20 mouse cellular contexts compared by ENCODE assay signal in the genomic region with DNA sequence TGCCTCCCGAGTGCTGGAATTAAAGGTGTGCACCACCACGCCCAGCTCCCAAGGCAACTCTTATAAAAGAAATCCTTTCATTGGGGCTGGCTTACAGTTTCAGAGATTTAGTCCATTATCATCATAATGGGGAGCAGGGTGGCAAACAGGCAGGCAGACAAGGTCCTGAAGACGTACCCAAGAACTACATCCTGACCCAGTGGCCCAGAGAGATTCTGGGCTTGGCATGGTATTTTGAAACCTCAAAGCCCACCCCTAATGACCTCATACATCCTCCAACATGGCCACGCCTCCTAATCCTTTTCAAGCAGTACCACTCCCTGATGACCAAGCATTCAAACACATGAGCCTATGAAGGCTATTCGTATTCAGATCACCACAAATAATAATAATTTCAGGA.
DNase-seq lines count a peak whose midpoint lies in the region; TF ChIP-seq lines count a peak whose summit lies in the region.
"Had no signal": no experiment of that assay in that cellular context is flagged by ENCODE, and none has a peak within 500 bp of the region (broad histone marks: within the 10 kb centered on the region; RNA-seq: fewer than 3 reads in every experiment).

No protein-coding gene starts in this region.

- no peaks in the 10 kb centered on the region for H3K27me3 ChIP-seq in ES-Bruce4 (ENCODE audit: control insufficient read depth, insufficient read depth, low read length, poor library complexity, severe bottlenecking)

- peak; percentile 37; the same call in 1 of the 2 replicates for TF ChIP-seq EP300 in ES-Bruce4 (IDR thresholded peaks at IDR 0.05; ENCODE audit: insufficient read depth, low read depth, low read length)

- no peak for TF ChIP-seq POLR2A in ES-Bruce4 (IDR thresholded peaks at IDR 0.05; ENCODE audit: insufficient read depth, low read length)

- H3K4me1 ChIP-seq in ES-Bruce4 (ENCODE audit: control insufficient read depth, insufficient read depth, low read length) (peaks cover 4% of the 10 kb centered on the region), ES-E14 (ENCODE audit: control insufficient read depth in 2 of 2, insufficient read depth in 2 of 2, low read length in 2 of 2, poor library complexity in 1 of 2) (peaks cover 2 to 22% of the 10 kb centered on the region in 2 experiments; a peak in 3 of 4 replicates)

- H3K9me3 ChIP-seq in ES-Bruce4 (replicated peaks; ENCODE audit: control insufficient read depth, insufficient read depth, low read length, poor library complexity, severe bottlenecking) (no peaks in the 10 kb centered on the region; the same call in 1 of the 2 replicates), ES-E14 (ENCODE audit: control insufficient read depth, insufficient read depth, low read depth, low read length) (no peaks in the 10 kb centered on the region)

- H3K36me3 ChIP-seq in ES-Bruce4 (ENCODE audit: control insufficient read depth, insufficient read depth, low read length, poor library complexity, severe bottlenecking), result no peaks in the 10 kb centered on the region
- no peaks in the 10 kb centered on the region for H3K36me3 ChIP-seq in ES-E14 (ENCODE audit: control insufficient read depth, insufficient read depth, low read length, poor library complexity, severe bottlenecking)
- H3K36me3 ChIP-seq: embryonic facial prominence, embryonic 13.5 days; embryonic facial prominence, embryonic 15.5 days; forebrain, embryonic 10.5 days; forebrain, embryonic 12.5 days had no signal

- H3K9ac ChIP-seq in ES-Bruce4 (ENCODE audit: low read depth, poor library complexity, severe bottlenecking), result no peak overlapping the region
- H3K9ac ChIP-seq in ES-E14 (ENCODE audit: insufficient read depth, low read depth, low read length, poor library complexity, severe bottlenecking), result no peak overlapping the region
- H3K9ac ChIP-seq: embryonic facial prominence, embryonic 13.5 days; embryonic facial prominence, embryonic 15.5 days; forebrain, embryonic 12.5 days had no signal

- DNase-seq in ES-E14 (ENCODE audit: low read depth, low spot score) (no peak), ZHBTc4 (ENCODE audit: low read depth, low spot score) (peak; percentile 87)
- no peak for DNase-seq in Muller cell, postnatal 12 days (ENCODE audit: inconsistent ontology term)
- no peak for DNase-seq in adrenal gland, postnatal 36 days
- DNase-seq in layer of hippocampus, postnatal 36 days, result no peak
- DNase-seq: adrenal gland, adult 8-10 months; adrenal gland, postnatal 14 days; cerebellum, adult 11 months; cerebellum, adult 18-20 months; cerebellum, adult 8-10 months; cerebellum, adult 9-11 months; cerebellum, postnatal 14 days; cerebellum, postnatal 36 days; embryo, embryonic 11 days had no signal

- no peak for TF ChIP-seq CTCF in ES-Bruce4 (IDR thresholded peaks at IDR 0.05; ENCODE audit: low read depth, low read length)

- H3K27ac ChIP-seq in ES-Bruce4 (ENCODE audit: insufficient read depth, low read length), result peak overlapping the region; percentile 82
- H3K27ac ChIP-seq in ES-E14 (ENCODE audit: insufficient read depth, low read depth, low read length, poor library complexity, severe bottlenecking), result peak overlapping the region; percentile 81
- H3K27ac ChIP-seq: embryonic facial prominence, embryonic 13.5 days; embryonic facial prominence, embryonic 15.5 days; forebrain, embryonic 10.5 days; forebrain, embryonic 12.5 days had no signal

- in situ Hi-C loops in ES-E14 (cut with MboI; ENCODE audit: low sequenced_read_pairs in 2 of 2, unreplicated experiment in 2 of 2), result no loop called here

- H3K4me3 ChIP-seq in ES-Bruce4 (ENCODE audit: low read depth, low read length) (no peak overlapping the region), ES-E14 (ENCODE audit: insufficient read depth in 1 of 2, low read depth in 1 of 2, low read length in 2 of 2, poor library complexity in 1 of 2, severe bottlenecking in 1 of 2) (no peak overlapping the region)
- H3K4me3 ChIP-seq: embryonic facial prominence, embryonic 13.5 days; embryonic facial prominence, embryonic 15.5 days; erythroblast, embryonic 14.5 days; forebrain, embryonic 10.5 days; forebrain, embryonic 12.5 days had no signal

TF ChIP-seq in ES-E14, 5 proteins besides CTCF, POLR2A, EP300 and RAD21:
- no peak for TF ChIP-seq CHD2 (IDR thresholded peaks at IDR 0.05; ENCODE audit: low read depth, low read length)
- TF ChIP-seq ZNF384 (IDR thresholded peaks at IDR 0.05; ENCODE audit: low read depth, low read length), result no peak
- no peak for TF ChIP-seq MAFK (IDR thresholded peaks at IDR 0.05; ENCODE audit: insufficient read depth, low read depth, low read length)
- TF ChIP-seq ZC3H11A (IDR thresholded peaks at IDR 0.05; ENCODE audit: borderline replicate concordance, low read depth, low read length), result no peak
- TF ChIP-seq HCFC1 (IDR thresholded peaks at IDR 0.05; ENCODE audit: borderline replicate concordance, insufficient read depth, low read length), result no peak
TF ChIP-seq in ES-E14: peak in this region for 0.
